Mouse (Mus musculus): Measurements from ENCODE around the gene Evi2b. TPM values are rescaled to one million over a fixed set of nuclear protein-coding genes. Genes with fewer than 3 reads are reported as not detected.

The Evi2b gene
- total and polyA plus RNA-seq, 3 experiments = 1.3 to 33.3 (median 8.0) TPM

DNA sequence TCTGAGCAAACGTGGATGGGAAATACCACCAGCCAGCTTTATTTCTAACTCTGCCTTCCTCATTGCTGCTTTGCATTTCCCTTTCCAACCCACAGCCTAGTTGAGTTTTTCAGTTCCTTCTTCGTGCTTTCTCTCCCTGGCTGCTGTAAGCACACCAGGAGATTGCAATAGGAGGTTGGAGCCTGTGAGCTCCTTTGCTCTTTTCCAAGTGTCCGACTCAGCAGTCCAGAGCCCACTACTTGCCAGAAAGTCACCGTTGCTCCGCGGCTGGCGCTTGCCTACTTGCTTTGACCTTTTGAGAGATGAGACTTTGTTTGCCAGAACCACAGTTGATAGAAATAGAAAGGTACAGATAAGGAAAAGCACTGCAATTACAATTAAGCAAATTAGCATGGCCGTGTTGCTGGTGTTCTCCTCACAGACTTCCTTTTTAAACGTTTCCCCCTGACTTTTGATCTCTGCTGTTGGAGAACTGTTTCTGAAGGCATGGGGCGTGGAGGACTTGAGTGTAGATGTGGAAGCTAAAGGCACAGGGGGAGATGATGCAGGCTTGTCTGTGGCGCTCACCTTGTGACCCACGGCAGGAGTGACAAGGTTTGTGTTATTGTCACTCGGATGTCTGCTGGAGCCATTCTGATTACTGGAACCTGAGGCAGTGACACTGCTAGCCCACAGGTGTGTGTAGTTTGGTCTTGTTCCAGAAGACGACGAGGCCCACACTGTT is 3.6 kb upstream of the Evi2b start:
- H3K4me1 ChIP-seq (ENCODE audit: insufficient read depth, low read depth, low read length) = 0 out of 2 replicates have a peak, but pooled peaks cover 2% of the 10 kb centered on the region
- H3K36me3 ChIP-seq (replicated peaks) = peaks cover 38% of the 10 kb centered on the region
- no peak for ATAC-seq (ENCODE audit: extremely low read depth, insufficient number of reproducible peaks, low FRiP score, poor library complexity, severe bottlenecking)
- no peak overlapping the region for H3K4me3 ChIP-seq (ENCODE audit: low read depth, low read length)
- no peak for TF ChIP-seq GATA2 (IDR thresholded peaks at IDR 0.05; ENCODE audit: borderline replicate concordance, low read depth, low read length)
- H3K27me3 ChIP-seq (ENCODE audit: insufficient read depth, low read length) = no peaks in the 10 kb centered on the region
- no peak for DNase-seq (ENCODE audit: low spot score)
- H3K9me3 ChIP-seq (replicated peaks) = no peaks in the 10 kb centered on the region

DNA sequence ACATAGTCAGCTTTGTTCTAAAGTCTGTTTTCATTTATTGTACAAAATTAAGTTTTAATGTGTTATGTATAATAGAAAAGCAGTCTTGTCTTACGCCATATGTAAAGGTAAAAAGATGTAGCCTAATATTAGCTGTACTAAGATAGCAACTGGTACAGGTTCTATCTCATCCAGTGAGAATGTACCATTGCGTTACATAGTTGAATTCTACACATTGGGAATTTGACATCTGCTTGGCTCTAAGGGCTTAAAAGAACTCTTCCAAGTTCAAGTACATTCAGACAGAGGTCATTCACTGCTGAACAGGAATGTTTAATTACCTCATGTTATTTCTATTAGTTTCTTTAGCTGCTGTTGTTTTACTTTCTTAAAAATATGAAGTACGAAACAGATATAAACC is 3.0 kb upstream of the Evi2b start:
- Histone ChIP-seq H3K4me1 (ENCODE audit: insufficient read depth, low read depth, low read length) (0 out of 2 replicates have a peak, but pooled peaks cover 2% of the 10 kb centered on the region), H3K36me3 (replicated peaks) (peaks cover 34% of the 10 kb centered on the region), H3K9me3 (replicated peaks) (no peaks in the 10 kb centered on the region), H3K27me3 (ENCODE audit: insufficient read depth, low read length) (no peaks in the 10 kb centered on the region), H3K4me3 (ENCODE audit: low read depth, low read length) (no peak overlapping the region)
- ATAC-seq (ENCODE audit: extremely low read depth, insufficient number of reproducible peaks, low FRiP score, poor library complexity, severe bottlenecking) (no peak), DNase-seq (ENCODE audit: low spot score) (no peak)
- TF ChIP-seq TAL1 (conservative IDR thresholded peaks at IDR 0.05; ENCODE audit: low read depth, low read length) = no peak
- TF ChIP-seq POLR2AphosphoS5 (IDR thresholded peaks at IDR 0.05; ENCODE audit: insufficient replicate concordance, low read depth, low read length) = no peak
- no peak for TF ChIP-seq GATA1 (IDR thresholded peaks at IDR 0.05; ENCODE audit: borderline replicate concordance, low read length)
- no peak for TF ChIP-seq CTCF (IDR thresholded peaks at IDR 0.05; ENCODE audit: low read depth, low read length)
- TF ChIP-seq GATA2 (IDR thresholded peaks at IDR 0.05; ENCODE audit: borderline replicate concordance, low read depth, low read length) = no peak

DNA sequence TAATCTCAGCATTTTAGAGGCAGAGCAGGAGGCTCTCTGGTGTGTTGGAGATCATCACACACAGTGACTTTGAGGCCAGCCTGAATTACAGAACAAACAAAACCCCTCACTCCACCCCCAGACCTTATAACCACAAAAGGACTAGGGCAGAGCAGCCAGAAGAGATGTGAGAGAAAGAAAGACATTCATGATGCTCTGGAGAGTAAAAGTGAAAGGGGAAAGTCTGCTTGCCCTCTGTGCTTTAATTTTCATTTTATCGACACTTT is 681 bp upstream of the Evi2b start:
- DNase-seq (ENCODE audit: low spot score) = no peak
- Histone ChIP-seq H3K4me1 (ENCODE audit: insufficient read depth, low read depth, low read length) (0 out of 2 replicates have a peak, but pooled peaks cover 5% of the 10 kb centered on the region), H3K9me3 (replicated peaks) (no peaks in the 10 kb centered on the region), H3K36me3 (replicated peaks) (peaks cover 25% of the 10 kb centered on the region), H3K4me3 (ENCODE audit: low read depth, low read length) (no peak overlapping the region), H3K27me3 (ENCODE audit: insufficient read depth, low read length) (no peaks in the 10 kb centered on the region)
- no peak for ATAC-seq (ENCODE audit: extremely low read depth, insufficient number of reproducible peaks, low FRiP score, poor library complexity, severe bottlenecking)
- TF ChIP-seq GATA1 (IDR thresholded peaks at IDR 0.05; ENCODE audit: borderline replicate concordance, low read length) = no peak
- no peak for TF ChIP-seq GATA2 (IDR thresholded peaks at IDR 0.05; ENCODE audit: borderline replicate concordance, low read depth, low read length)
- no peak for TF ChIP-seq CTCF (IDR thresholded peaks at IDR 0.05; ENCODE audit: low read depth, low read length)
- TF ChIP-seq POLR2AphosphoS5 (IDR thresholded peaks at IDR 0.05; ENCODE audit: insufficient replicate concordance, low read depth, low read length) = no peak
- no peak for TF ChIP-seq TAL1 (conservative IDR thresholded peaks at IDR 0.05; ENCODE audit: low read depth, low read length)

DNA sequence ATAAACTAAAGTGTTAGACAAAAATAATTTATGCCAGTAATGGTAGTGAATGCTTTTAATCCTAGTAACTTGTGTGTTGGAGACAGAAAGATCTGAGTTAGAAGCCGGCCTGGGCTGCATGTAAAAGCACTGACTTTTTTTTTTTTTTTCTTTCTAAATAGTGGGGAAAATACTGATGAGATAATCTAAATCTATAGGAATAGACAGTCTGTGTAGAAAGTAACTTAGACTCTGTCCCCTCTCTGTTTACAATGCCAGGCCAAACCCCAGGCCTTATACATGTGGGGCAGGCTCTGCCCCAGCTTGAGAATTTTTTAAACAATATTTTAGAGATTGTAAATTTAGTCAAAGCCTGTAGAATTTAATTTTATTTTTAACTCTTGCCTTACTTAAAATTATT is 618 bp downstream of the Evi2b start:
- no peak for ATAC-seq (ENCODE audit: extremely low read depth, insufficient number of reproducible peaks, low FRiP score, poor library complexity, severe bottlenecking)

DNA sequence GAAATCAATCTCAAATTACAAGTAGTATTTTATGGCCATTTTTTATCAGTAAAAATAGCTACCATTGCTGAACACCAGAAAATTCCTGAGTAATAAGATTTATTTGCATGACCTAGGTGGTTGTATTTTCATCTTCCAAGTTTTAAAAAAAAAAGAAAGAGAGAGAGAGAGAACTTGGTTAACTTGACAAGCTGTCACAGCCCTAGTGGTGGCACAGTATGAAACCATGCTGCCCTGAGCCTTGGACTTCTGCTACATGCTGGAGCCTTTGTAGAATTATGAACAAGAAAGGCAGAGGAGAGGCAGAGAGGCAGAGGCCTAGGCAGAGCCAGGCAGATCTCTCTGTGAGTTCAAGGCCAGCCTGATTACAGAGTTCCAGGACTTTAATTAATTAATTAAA is 1.6 kb downstream of the Evi2b start:
- ATAC-seq (ENCODE audit: extremely low read depth, insufficient number of reproducible peaks, low FRiP score, poor library complexity, severe bottlenecking) (no peak), DNase-seq (ENCODE audit: low spot score) (no peak)
- no peak for TF ChIP-seq POLR2AphosphoS5 (IDR thresholded peaks at IDR 0.05; ENCODE audit: insufficient replicate concordance, low read depth, low read length)
- no peak for TF ChIP-seq GATA2 (IDR thresholded peaks at IDR 0.05; ENCODE audit: borderline replicate concordance, low read depth, low read length)
- no peak for TF ChIP-seq TAL1 (conservative IDR thresholded peaks at IDR 0.05; ENCODE audit: low read depth, low read length)
- no peak for TF ChIP-seq GATA1 (IDR thresholded peaks at IDR 0.05; ENCODE audit: borderline replicate concordance, low read length)
- no peak for TF ChIP-seq CTCF (IDR thresholded peaks at IDR 0.05; ENCODE audit: low read depth, low read length)
- Histone ChIP-seq H3K27me3 (ENCODE audit: insufficient read depth, low read length) (no peaks in the 10 kb centered on the region), H3K4me1 (ENCODE audit: insufficient read depth, low read depth, low read length) (0 out of 2 replicates have a peak, but pooled peaks cover 3% of the 10 kb centered on the region), H3K4me3 (ENCODE audit: low read depth, low read length) (no peak overlapping the region), H3K9me3 (replicated peaks) (no peaks in the 10 kb centered on the region), H3K36me3 (replicated peaks) (peaks cover 8% of the 10 kb centered on the region)

More for the DNA sequence above, 618 bp downstream of the Evi2b start:
- Histone ChIP-seq H3K9me3 (replicated peaks) (no peaks in the 10 kb centered on the region), H3K36me3 (replicated peaks) (peaks cover 17% of the 10 kb centered on the region), H3K27me3 (ENCODE audit: insufficient read depth, low read length) (no peaks in the 10 kb centered on the region), H3K4me3 (ENCODE audit: low read depth, low read length) (no peak overlapping the region), H3K4me1 (ENCODE audit: insufficient read depth, low read depth, low read length) (0 out of 2 replicates have a peak, but pooled peaks cover 5% of the 10 kb centered on the region)
- no peak for DNase-seq (ENCODE audit: low spot score)
- TF ChIP-seq POLR2AphosphoS5 (IDR thresholded peaks at IDR 0.05; ENCODE audit: insufficient replicate concordance, low read depth, low read length) (no peak), GATA1 (IDR thresholded peaks at IDR 0.05; ENCODE audit: borderline replicate concordance, low read length) (no peak), GATA2 (IDR thresholded peaks at IDR 0.05; ENCODE audit: borderline replicate concordance, low read depth, low read length) (no peak), CTCF (IDR thresholded peaks at IDR 0.05; ENCODE audit: low read depth, low read length) (no peak), TAL1 (conservative IDR thresholded peaks at IDR 0.05; ENCODE audit: low read depth, low read length) (no peak)

DNA sequence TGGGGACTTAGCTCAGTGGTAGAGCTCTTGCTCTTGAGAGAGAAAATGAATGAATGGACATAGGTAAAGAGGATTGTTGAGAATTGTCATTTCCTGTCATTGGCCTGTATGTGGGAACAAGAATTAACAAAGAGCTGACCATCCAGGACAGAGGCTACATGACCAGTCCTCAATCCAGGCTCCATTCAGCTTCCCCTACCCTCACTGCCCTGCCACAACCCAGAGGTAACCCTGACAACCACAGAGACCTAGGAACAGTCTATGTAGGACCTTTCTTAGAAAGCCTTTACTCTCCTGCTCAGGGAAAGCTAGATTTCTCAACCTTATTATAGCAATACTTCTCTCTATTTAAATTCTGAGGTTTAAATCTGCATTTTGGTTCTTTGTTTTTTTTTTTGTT is 2.8 kb downstream of the Evi2b start:
- 0 out of 2 replicates have a peak, but pooled peaks cover 3% of the 10 kb centered on the region for H3K4me1 ChIP-seq (ENCODE audit: insufficient read depth, low read depth, low read length)
- H3K36me3 ChIP-seq (replicated peaks) = peaks cover 10% of the 10 kb centered on the region
- ATAC-seq (ENCODE audit: extremely low read depth, insufficient number of reproducible peaks, low FRiP score, poor library complexity, severe bottlenecking) = no peak
- DNase-seq (ENCODE audit: low spot score) = no peak
- no peaks in the 10 kb centered on the region for H3K27me3 ChIP-seq (ENCODE audit: insufficient read depth, low read length)
- TF ChIP-seq TAL1 (conservative IDR thresholded peaks at IDR 0.05; ENCODE audit: low read depth, low read length) (no peak), CTCF (IDR thresholded peaks at IDR 0.05; ENCODE audit: low read depth, low read length) (no peak), POLR2AphosphoS5 (IDR thresholded peaks at IDR 0.05; ENCODE audit: insufficient replicate concordance, low read depth, low read length) (no peak), GATA2 (IDR thresholded peaks at IDR 0.05; ENCODE audit: borderline replicate concordance, low read depth, low read length) (no peak), GATA1 (IDR thresholded peaks at IDR 0.05; ENCODE audit: borderline replicate concordance, low read length) (no peak)
- no peaks in the 10 kb centered on the region for H3K9me3 ChIP-seq (replicated peaks)
- no peak overlapping the region for H3K4me3 ChIP-seq (ENCODE audit: low read depth, low read length)
